Mouse (Mus musculus): ENCODE measurements around the gene Ifnar2. TPM values are rescaled to one million over a fixed set of nuclear protein-coding genes. Genes with fewer than 3 reads are reported as not detected.

Ifnar2 gene
- 60.9 TPM for polyA plus RNA-seq (2014; fragmentation: Illumina TruSeq; extraction: RNeasy Lipid Tissue Mini Kit (QIAGEN cat#74804); ENCODE audit: low read depth, low replicate concordance)

GRCm38 (mm10) chr16:91372577-91373472 lies at the start of gene Ifnar2:
Gene Ifnar2 (plus strand): TSS chr16:91372783.

GRCm38 (mm10) chr16:91391421-91391820 lies 18.8 kb downstream of the Ifnar2 start, which contains the start of gene Gm21970:
Gene Gm21970 (plus strand): TSS chr16:91391721.

GRCm38 (mm10) chr16:91405640-91406584 lies 33.3 kb downstream of the Ifnar2 start, which contains the start of gene Il10rb:
Gene Il10rb (plus strand): TSS chr16:91406164.

Other genes starting within 250 kb of the Ifnar2 start
- gene Olig2, start 147.3 kb upstream of the Ifnar2 start, polyA plus RNA-seq (2014; fragmentation: Illumina TruSeq; extraction: RNeasy Lipid Tissue Mini Kit (QIAGEN cat#74804); ENCODE audit: low read depth, low replicate concordance): not detected
- gene Olig1, start 103.0 kb upstream of the Ifnar2 start, polyA plus RNA-seq (2014; fragmentation: Illumina TruSeq; extraction: RNeasy Lipid Tissue Mini Kit (QIAGEN cat#74804); ENCODE audit: low read depth, low replicate concordance): 0.81 TPM
- not detected for gene Gm21970, start 18.9 kb downstream of the Ifnar2 start, polyA plus RNA-seq (2014; fragmentation: Illumina TruSeq; extraction: RNeasy Lipid Tissue Mini Kit (QIAGEN cat#74804); ENCODE audit: low read depth, low replicate concordance)
- 54.5 TPM for gene Il10rb, start 33.4 kb downstream of the Ifnar2 start, polyA plus RNA-seq (2014; fragmentation: Illumina TruSeq; extraction: RNeasy Lipid Tissue Mini Kit (QIAGEN cat#74804); ENCODE audit: low read depth, low replicate concordance)
- gene Ifnar1, start 112.5 kb downstream of the Ifnar2 start, polyA plus RNA-seq (2014; fragmentation: Illumina TruSeq; extraction: RNeasy Lipid Tissue Mini Kit (QIAGEN cat#74804); ENCODE audit: low read depth, low replicate concordance): 29.5 TPM
- gene Ifngr2, start 174.3 kb downstream of the Ifnar2 start, polyA plus RNA-seq (2014; fragmentation: Illumina TruSeq; extraction: RNeasy Lipid Tissue Mini Kit (QIAGEN cat#74804); ENCODE audit: low read depth, low replicate concordance): 67.0 TPM
- 69.7 TPM for gene Tmem50b, start 225.0 kb downstream of the Ifnar2 start, polyA plus RNA-seq (2014; fragmentation: Illumina TruSeq; extraction: RNeasy Lipid Tissue Mini Kit (QIAGEN cat#74804); ENCODE audit: low read depth, low replicate concordance)
- 4.9 TPM for gene Dnajc28, start 246.2 kb downstream of the Ifnar2 start, polyA plus RNA-seq (2014; fragmentation: Illumina TruSeq; extraction: RNeasy Lipid Tissue Mini Kit (QIAGEN cat#74804); ENCODE audit: low read depth, low replicate concordance)